Comparison of ENCODE assay signal across 8 mouse cellular contexts in the genomic region with DNA sequence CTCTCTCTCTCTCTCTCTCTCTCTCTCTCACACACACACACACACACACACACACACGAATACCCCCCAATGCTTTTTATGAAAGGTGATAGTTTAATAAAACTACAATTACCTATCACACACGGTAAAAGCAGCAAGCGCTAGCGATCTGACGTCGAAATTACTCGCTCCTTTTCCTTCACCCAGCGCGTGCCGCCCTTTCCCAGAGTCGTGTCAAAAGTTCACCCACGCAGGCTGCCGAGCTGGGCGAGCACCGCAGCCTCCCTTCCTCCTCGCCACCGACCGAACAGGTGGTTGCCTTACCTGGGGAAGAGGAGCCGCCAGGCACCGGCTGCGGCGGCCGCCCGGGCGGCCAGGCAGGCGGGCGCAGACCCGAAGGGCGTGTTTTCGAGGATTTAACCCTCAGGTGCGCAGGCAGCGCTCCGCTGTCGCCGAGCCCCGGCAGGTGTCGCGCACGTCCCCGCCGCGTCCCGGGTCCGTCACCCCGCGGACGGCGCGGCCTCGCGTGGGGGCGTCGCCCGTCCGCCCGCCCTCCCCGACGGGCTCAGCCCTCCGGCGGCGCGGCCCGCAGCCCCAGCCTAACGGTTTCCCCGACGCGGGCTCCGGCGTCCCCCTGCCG. TPM values are rescaled to one million over a fixed set of nuclear protein-coding genes. Genes with fewer than 3 reads are reported as not detected.
DNase-seq lines count a peak whose midpoint lies in the region; ATAC-seq and TF ChIP-seq lines count a peak whose summit lies in the region.

No protein-coding gene starts in this region.

- H3K4me2 ChIP-seq in heart, embryonic 16.5 days (ENCODE audit: low read depth, low read length) = peak overlapping the region; percentile 80
- H3K4me2 ChIP-seq in liver, embryonic 15.5 days = peak overlapping the region; percentile 91
- H3K4me2 ChIP-seq in neural tube, embryonic 13.5 days = peak overlapping the region; percentile 62

- H3K4me1 ChIP-seq in heart, embryonic 16.5 days (ENCODE audit: control insufficient read depth, insufficient read depth, low read length) = peaks cover 7% of the 10 kb centered on the region; the same call in 1 of the 2 replicates
- peaks cover 16% of the 10 kb centered on the region for H3K4me1 ChIP-seq in G1E (ENCODE audit: insufficient read depth, low read depth, low read length)
- H3K4me1 ChIP-seq in cortical plate, adult 2 months (ENCODE audit: control insufficient read depth, insufficient read depth, low read length) = no peaks in the 10 kb centered on the region; the same call in 1 of the 2 replicates
- H3K4me1 ChIP-seq in liver, embryonic 15.5 days (replicated peaks) = peaks cover 21% of the 10 kb centered on the region
- peaks cover 11% of the 10 kb centered on the region for H3K4me1 ChIP-seq in neural tube, embryonic 13.5 days (replicated peaks)

- H3K9me3 ChIP-seq in heart, embryonic 16.5 days (replicated peaks; ENCODE audit: control insufficient read depth, low read length) = no peaks in the 10 kb centered on the region
- H3K9me3 ChIP-seq in G1E (replicated peaks) = no peaks in the 10 kb centered on the region
- no peaks in the 10 kb centered on the region for H3K9me3 ChIP-seq in liver, embryonic 15.5 days (replicated peaks)
- H3K9me3 ChIP-seq in neural tube, embryonic 13.5 days = no peaks in the 10 kb centered on the region

- peak overlapping the region; percentile 98 for H3K4me3 ChIP-seq in heart, embryonic 16.5 days (ENCODE audit: low read length)
- peak overlapping the region; percentile 86 for H3K4me3 ChIP-seq in G1E (ENCODE audit: low read depth, low read length)
- H3K4me3 ChIP-seq in cortical plate, adult 2 months (ENCODE audit: insufficient read depth, low read length) = peak overlapping the region; percentile 93
- H3K4me3 ChIP-seq in liver, embryonic 15.5 days (replicated peaks) = peak overlapping the region; percentile 87
- peak overlapping the region; percentile 84 for H3K4me3 ChIP-seq in neural tube, embryonic 13.5 days

- peaks cover 2% of the 10 kb centered on the region; the same call in 1 of the 2 replicates for H3K27me3 ChIP-seq in heart, embryonic 16.5 days (ENCODE audit: control insufficient read depth, insufficient read depth, low read length)
- peaks cover 28% of the 10 kb centered on the region for H3K27me3 ChIP-seq in G1E (ENCODE audit: insufficient read depth, low read length)
- peaks cover 38% of the 10 kb centered on the region for H3K27me3 ChIP-seq in liver, embryonic 15.5 days
- H3K27me3 ChIP-seq in neural tube, embryonic 13.5 days = peaks cover 8% of the 10 kb centered on the region

- peak overlapping the region; percentile 98 for H3K9ac ChIP-seq in heart, embryonic 16.5 days (ENCODE audit: low read length)
- H3K9ac ChIP-seq in liver, embryonic 15.5 days = peak overlapping the region; percentile 84
- peak overlapping the region; percentile 88 for H3K9ac ChIP-seq in neural tube, embryonic 13.5 days

- TF ChIP-seq CTCF in G1E (IDR thresholded peaks at IDR 0.05; ENCODE audit: low read depth, low read length) = no peak
- TF ChIP-seq CTCF in cortical plate, adult 2 months (IDR thresholded peaks at IDR 0.05; ENCODE audit: extremely low read depth, insufficient read depth, low read length) = no peak

- ATAC-seq in heart, embryonic 16.5 days (replicated peaks; ENCODE audit: extremely low read depth, insufficient read depth, low FRiP score) = peak; percentile 74
- no peak; the same call in 1 of the 2 replicates for ATAC-seq in G1E (ENCODE audit: extremely low read depth, insufficient number of reproducible peaks, low FRiP score, poor library complexity, severe bottlenecking)
- ATAC-seq in inflammation-experienced regulatory T-cells, adult 6 months = peak; percentile 42
- peak; percentile 82 for ATAC-seq in liver, embryonic 15.5 days (ENCODE audit: insufficient read depth)
- peak; percentile 74 for ATAC-seq in neural tube, embryonic 13.5 days (ENCODE audit: low read depth)

- peak overlapping the region; percentile 91 for H3K27ac ChIP-seq in heart, embryonic 16.5 days (ENCODE audit: low read length)
- H3K27ac ChIP-seq in cortical plate, adult 2 months (ENCODE audit: insufficient read depth, low read length) = peak overlapping the region; percentile 95
- H3K27ac ChIP-seq in liver, embryonic 15.5 days (replicated peaks) = peak overlapping the region; percentile 76
- H3K27ac ChIP-seq in neural tube, embryonic 13.5 days (replicated peaks) = peak overlapping the region; percentile 94

- no peaks in the 10 kb centered on the region for H3K36me3 ChIP-seq in heart, embryonic 16.5 days (ENCODE audit: control insufficient read depth, insufficient read depth)
- no peaks in the 10 kb centered on the region for H3K36me3 ChIP-seq in G1E (replicated peaks)
- no peaks in the 10 kb centered on the region for H3K36me3 ChIP-seq in liver, embryonic 15.5 days (replicated peaks)
- no peaks in the 10 kb centered on the region for H3K36me3 ChIP-seq in neural tube, embryonic 13.5 days

- under 1% methylated on average over 60 of the region's 70 CpGs for WGBS in heart, embryonic 16.5 days
- WGBS in liver, embryonic 15.5 days (ENCODE audit: insufficient replicate concordance) = under 1% methylated on average over 70 of the region's 70 CpGs
- WGBS in neural tube, embryonic 13.5 days = under 1% methylated on average over 66 of the region's 70 CpGs

- 0 out of 2 replicates have a peak, but pooled peaks have one; percentile 13 for TF ChIP-seq POLR2A in cortical plate, adult 2 months (IDR thresholded peaks at IDR 0.05; ENCODE audit: extremely low read depth, insufficient read depth, low read length)

- DNase-seq in heart, adult 8-10 months (ENCODE audit: low spot score) = no peak
- DNase-seq in G1E (ENCODE audit: low spot score) = peak; percentile 48
- peak; percentile 63 for DNase-seq in urinary bladder, postnatal 36 days (ENCODE audit: low spot score in 2 of 2)

RNA-seq across cellular contexts. Expression of a gene that starts 0.6 kb away (rescaled TPM):
- 17.1 and 19.2 TPM in 2 replicates for polyA plus RNA-seq in heart, embryonic 16.5 days (2015; fragmentation: Nextera tagmentation; extraction: Ambion mirVana)
- total RNA-seq in heart, adult 8-10 months (2022) = 10 to 100 TPM; 11.2 to 13.7 (median 11.7) TPM
- total RNA-seq in G1E (2014; fragmentation: Nextera tagmentation) (20.4 and 30.5 TPM in 2 replicates), G1E (2017) (22.6 and 26.7 TPM in 2 replicates)
- polyA plus RNA-seq in G1E (2012) = 2.1 and 3.2 TPM in 2 replicates
- 19.9 and 20.2 TPM in 2 replicates for polyA plus RNA-seq in cortical plate, adult 2 months (2012; rRNA removed)
- 10 to 100 TPM; 13.7 to 24.8 (median 19.6) TPM for polyA plus RNA-seq in inflammation-experienced regulatory T-cells, adult 6 months (2017; shearing (Covaris generic))
- 13.0 and 14.1 TPM in 2 replicates for polyA plus RNA-seq in liver, embryonic 15.5 days (2015; fragmentation: Nextera tagmentation; extraction: Ambion mirVana)
- polyA plus RNA-seq in neural tube, embryonic 13.5 days (2015; fragmentation: Nextera tagmentation; extraction: Ambion mirVana) = 48.0 and 48.6 TPM in 2 replicates
